25 mouse cellular contexts compared by ENCODE assay signal in genomic region chr13:95569326-95569725, GRCm38 (mm10). TPM values are rescaled to one million over a fixed set of nuclear protein-coding genes. Genes with fewer than 3 reads are reported as not detected.
"Had no signal": no experiment of that assay in that cellular context is flagged by ENCODE, and none has a peak within 500 bp of the region (broad histone marks: within the 10 kb centered on the region; RNA-seq: fewer than 3 reads in every experiment).

No protein-coding gene starts in this region.

- H3K36me3 ChIP-seq: heart, embryonic 13.5 days; heart, embryonic 15.5 days; hindbrain, embryonic 13.5 days; hindbrain, embryonic 15.5 days; limb, embryonic 13.5 days; limb, embryonic 15.5 days; liver, embryonic 12.5 days had no signal

- H3K27ac ChIP-seq: heart, embryonic 13.5 days; heart, embryonic 15.5 days; hindbrain, embryonic 13.5 days; hindbrain, embryonic 15.5 days; hindbrain, postnatal 0 days; layer of hippocampus, adult 2 months; left cerebral cortex, adult 2 months; limb, embryonic 13.5 days; limb, embryonic 15.5 days; liver, embryonic 12.5 days; liver, embryonic 14.5 days had no signal

- H3K4me2 ChIP-seq: heart, embryonic 11.5 days; heart, embryonic 13.5 days; heart, embryonic 15.5 days; hindbrain, embryonic 13.5 days; hindbrain, embryonic 15.5 days; limb, embryonic 13.5 days; limb, embryonic 15.5 days; liver, embryonic 12.5 days had no signal

- H3K9ac ChIP-seq: heart, embryonic 13.5 days; heart, embryonic 15.5 days; hindbrain, embryonic 13.5 days; hindbrain, embryonic 15.5 days; limb, embryonic 13.5 days; limb, embryonic 15.5 days; liver, embryonic 12.5 days; liver, embryonic 14.5 days had no signal

- H3K9me3 ChIP-seq: heart, embryonic 15.5 days; hindbrain, embryonic 13.5 days; hindbrain, embryonic 15.5 days; limb, embryonic 13.5 days; limb, embryonic 15.5 days had no signal

- ATAC-seq: hindbrain, postnatal 0 days; intestine, embryonic 16.5 days; liver, embryonic 12.5 days had no signal

- H3K4me1 ChIP-seq: heart, embryonic 13.5 days; heart, embryonic 15.5 days; hindbrain, embryonic 13.5 days; hindbrain, embryonic 15.5 days; limb, embryonic 13.5 days; limb, embryonic 15.5 days had no signal

- H3K4me3 ChIP-seq: heart, embryonic 13.5 days; heart, embryonic 15.5 days; hindbrain, embryonic 13.5 days; hindbrain, embryonic 15.5 days; layer of hippocampus, adult 2 months; left cerebral cortex, adult 2 months; limb, embryonic 13.5 days; limb, embryonic 15.5 days; liver, embryonic 12.5 days had no signal

- DNase-seq: gastrocnemius, postnatal 14 days; gastrocnemius, postnatal 36 days; heart, adult 18-20 months; heart, postnatal 14 days; heart, postnatal 36 days; kidney, adult 18-20 months; kidney, adult 8-10 months; kidney, postnatal 10 days; kidney, postnatal 25 days; kidney, postnatal 4 days; left cerebral cortex, postnatal 4 days had no signal

- H3K27me3 ChIP-seq: heart, embryonic 13.5 days; heart, embryonic 15.5 days; hindbrain, embryonic 13.5 days; hindbrain, embryonic 15.5 days; limb, embryonic 13.5 days; limb, embryonic 15.5 days; liver, embryonic 12.5 days had no signal

RNA-seq across cellular contexts. Expression of gene F2rl1, which starts 44.3 kb away (rescaled TPM):
- total RNA-seq: hematopoietic stem cell, adult 5-6 weeks had no signal
- polyA plus RNA-seq: hindbrain, embryonic 13.5 days; hindbrain, embryonic 15.5 days; hindbrain, postnatal 0 days had no signal
